Mouse (Mus musculus): ENCODE results near the gene Asic5.

DNA sequence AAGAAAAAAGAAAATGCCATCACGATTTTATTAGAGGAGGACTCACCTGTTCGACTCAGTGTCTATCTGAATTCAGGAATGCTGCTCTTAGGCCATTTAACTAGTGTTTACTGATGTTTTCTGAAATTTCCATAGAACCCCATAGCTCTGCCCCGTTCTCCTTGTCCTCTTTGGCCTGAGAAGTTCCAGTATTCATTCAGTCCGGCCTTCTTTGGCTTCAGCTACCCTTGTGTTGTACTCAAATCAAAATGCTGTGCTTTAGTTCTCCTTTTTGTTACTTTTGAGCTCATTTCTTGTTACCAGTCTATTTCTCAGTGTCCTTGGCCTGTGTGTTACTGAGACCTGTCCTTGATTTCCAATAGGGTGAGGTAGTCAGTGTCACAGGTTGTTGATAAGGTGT lies 48.7 kb upstream of the Asic5 start:
- no peak for TF ChIP-seq CTCF (IDR thresholded peaks at IDR 0.05; ENCODE audit: low read depth)
- TF ChIP-seq EP300 (IDR thresholded peaks at IDR 0.05; ENCODE audit: low read depth): no peak
